In genomic region chr13:114065012-114065411, GRCm38 (mm10) we compare ENCODE assay signal across 20 mouse cellular contexts.
"Had no signal": no experiment of that assay in that cellular context is flagged by ENCODE, and none has a peak within 500 bp of the region (broad histone marks: within the 10 kb centered on the region; RNA-seq: fewer than 3 reads in every experiment).

No protein-coding gene starts in this region.

- H3K27ac ChIP-seq: hindbrain, embryonic 15.5 days; limb, embryonic 10.5 days; limb, embryonic 13.5 days; lung, embryonic 15.5 days; midbrain, embryonic 13.5 days; neural tube, embryonic 13.5 days; stomach, postnatal 0 days had no signal

- ATAC-seq: midbrain, embryonic 13.5 days; midbrain, embryonic 16.5 days had no signal

- H3K9me3 ChIP-seq: hindbrain, embryonic 15.5 days; limb, embryonic 10.5 days; limb, embryonic 13.5 days; lung, embryonic 15.5 days; midbrain, embryonic 13.5 days; neural tube, embryonic 13.5 days had no signal

- H3K4me3 ChIP-seq: hindbrain, embryonic 15.5 days; limb, embryonic 10.5 days; limb, embryonic 13.5 days; lung, embryonic 15.5 days; midbrain, embryonic 13.5 days; myocyte; neural tube, embryonic 13.5 days had no signal

- H3K36me3 ChIP-seq: hindbrain, embryonic 15.5 days; limb, embryonic 10.5 days; limb, embryonic 13.5 days; lung, embryonic 15.5 days; midbrain, embryonic 13.5 days; neural tube, embryonic 13.5 days had no signal

- H3K4me2 ChIP-seq: hindbrain, embryonic 15.5 days; limb, embryonic 13.5 days; lung, embryonic 15.5 days; midbrain, embryonic 13.5 days; neural tube, embryonic 13.5 days had no signal

- H3K9ac ChIP-seq: hindbrain, embryonic 15.5 days; limb, embryonic 13.5 days; lung, embryonic 15.5 days; midbrain, embryonic 13.5 days; neural tube, embryonic 13.5 days had no signal

- H3K27me3 ChIP-seq: hindbrain, embryonic 15.5 days; limb, embryonic 13.5 days; lung, embryonic 15.5 days; midbrain, embryonic 13.5 days; neural tube, embryonic 13.5 days had no signal

- H3K4me1 ChIP-seq: hindbrain, embryonic 15.5 days; limb, embryonic 10.5 days; limb, embryonic 13.5 days; lung, embryonic 15.5 days; midbrain, embryonic 13.5 days; neural tube, embryonic 13.5 days had no signal

- DNase-seq: kidney, adult 18-20 months; kidney, adult 9 months; kidney, postnatal 14 days; kidney, postnatal 4 days; lung, adult 18-20 months; lung, postnatal 10 days; lung, postnatal 36 days; retina, postnatal 1 day; right cerebral cortex, postnatal 25 days; thymus, adult 2 months; thymus, postnatal 14 days had no signal
